Mouse (Mus musculus) forebrain, embryonic 11.5 days (tissue): ENCODE measurements around the gene Spred2. TPM values are rescaled to one million over a fixed set of nuclear protein-coding genes. Genes with fewer than 3 reads are reported as not detected.

ENCODE experiments used
- ATAC-seq: fragments of 200-750 bp; cut with Nextera tagmentation; replicated peaks from 2 replicates; pipeline ENCODE4 v1.8.0; 2017; ENCODE audit warnings: moderate TSS enrichment; ENCODE audit not compliant: low FRiP score
- DNase-seq: peaks from one replicate; pipeline ENCODE4 v3.0.0-alpha.2; 2017; ENCODE audit warnings: low spot score
- H3K27ac ChIP-seq: fragments of 300-500 bp; sonication (generic); 2 replicates; pipeline ENCODE4 v1.5.1; 2014; ENCODE audit warnings: low read depth, low read length
- H3K27me3 ChIP-seq: fragments of 300-500 bp; sonication (generic); 2 replicates; pipeline ENCODE4 v1.6.1; 2014; ENCODE audit warnings: mild to moderate bottlenecking, low read length, mixed read lengths; ENCODE audit not compliant: control insufficient read depth, insufficient read depth
- H3K36me3 ChIP-seq: fragments of 300-500 bp; sonication (generic); 2 replicates; pipeline ENCODE4 v1.6.1; 2014; ENCODE audit warnings: mild to moderate bottlenecking, low read length, moderate library complexity, mixed read lengths; ENCODE audit not compliant: control insufficient read depth, insufficient read depth
- H3K4me1 ChIP-seq: fragments of 300-500 bp; sonication (generic); replicated peaks from 2 replicates; pipeline ENCODE4 v1.6.1; 2014; ENCODE audit warnings: low read length, mixed read lengths; ENCODE audit not compliant: control insufficient read depth, insufficient read depth
- H3K4me2 ChIP-seq: fragments of 300-500 bp; sonication (generic); 2 replicates; pipeline ENCODE4 v1.6.1; 2014; ENCODE audit warnings: low read depth, mild to moderate bottlenecking, low read length, moderate library complexity, mixed read lengths; ENCODE audit not compliant: severe bottlenecking
- H3K4me3 ChIP-seq: fragments of 300-500 bp; sonication (generic); 2 replicates; pipeline ENCODE4 v1.5.1; 2014; ENCODE audit warnings: low read depth, low read length
- H3K9ac ChIP-seq: fragments of 300-500 bp; sonication (generic); 2 replicates; pipeline ENCODE4 v1.6.1; 2014; ENCODE audit warnings: low read length
- H3K9me3 ChIP-seq: fragments of 300-500 bp; sonication (generic); 2 replicates; pipeline ENCODE4 v1.6.1; 2016; ENCODE audit warnings: low read length, mixed read lengths; ENCODE audit not compliant: control insufficient read depth
- WGBS: fragments of 180-500 bp; shearing (Covaris S2); extraction: QIAGEN DNeasy Blood & Tissue Kit; methylation state at CpG from one replicate; pipeline ENCODE4 v1.1.7; 2014; 5-methylcytosine and 5-hydroxymethylcytosine counted together
- polyA plus RNA-seq: library from polyadenylated mRNA; unstranded; fragments of >200 nt; fragmentation: Nextera tagmentation; extraction: Ambion mirVana; gene quantifications from 2 replicates; pipeline ENCODE4 v1.2.1, GENCODE M21; 2014

Gene Spred2
- polyA plus RNA-seq, 1 experiment from 2014 or later = 7.7 TPM

DNA sequence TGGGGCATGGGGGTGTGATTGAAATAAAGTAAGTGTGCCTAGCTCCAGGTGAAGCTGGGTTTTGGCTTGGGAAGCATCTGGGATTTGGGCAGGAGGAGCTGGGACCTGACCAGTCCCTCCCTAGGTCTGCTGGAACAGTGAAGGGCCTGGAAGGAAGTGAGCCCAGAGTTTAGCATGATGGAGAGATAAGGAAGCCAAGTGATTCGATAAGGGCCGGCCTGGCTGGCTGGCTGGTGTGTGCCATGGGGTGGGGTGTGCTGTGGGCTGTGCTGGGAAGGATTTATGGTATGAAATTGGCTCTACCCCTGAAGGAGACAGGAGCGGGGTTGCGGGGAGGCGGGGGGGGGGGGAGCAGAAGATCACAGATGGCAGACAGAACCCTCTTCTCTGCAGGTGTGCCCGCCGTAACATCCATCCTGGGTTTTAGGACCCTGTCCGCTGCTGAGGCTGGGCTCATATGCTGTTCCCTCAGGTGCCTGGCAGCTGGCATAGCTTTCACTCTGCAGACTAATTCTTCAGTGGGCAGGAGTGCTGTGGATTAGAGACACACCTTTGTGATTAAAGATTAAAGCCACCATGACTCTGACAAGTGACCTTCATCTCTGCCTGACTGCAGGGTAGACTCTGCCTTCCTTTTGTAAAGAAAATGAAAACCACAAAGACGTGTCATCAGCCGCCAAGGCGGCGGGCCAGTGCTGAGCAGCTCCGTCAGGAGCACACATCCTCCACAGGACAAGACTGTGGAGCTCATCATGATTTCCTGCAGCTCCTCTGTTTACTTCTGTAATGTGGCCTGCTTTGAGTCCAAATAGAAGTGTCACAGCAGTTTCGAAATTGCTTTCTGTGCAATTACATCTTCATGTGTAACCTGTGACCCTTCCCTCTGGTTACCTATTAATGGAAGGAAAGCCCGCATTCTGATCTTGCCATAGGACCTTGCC is 68.4 kb downstream of the Spred2 start:
- no peak for DNase-seq
- H3K9me3 ChIP-seq = no peaks in the 10 kb centered on the region
- no peak overlapping the region for H3K27ac ChIP-seq
- no peak for ATAC-seq
- H3K4me3 ChIP-seq = no peak overlapping the region
- no peaks in the 10 kb centered on the region for H3K36me3 ChIP-seq
- H3K4me1 ChIP-seq = peaks cover 2% of the 10 kb centered on the region; the same call in 1 of the 2 replicates
- no peaks in the 10 kb centered on the region for H3K27me3 ChIP-seq
- WGBS = 83% methylated on average over 14 of the region's 15 CpGs
- H3K4me2 ChIP-seq = no peak overlapping the region
- H3K9ac ChIP-seq = no peak overlapping the region

DNA sequence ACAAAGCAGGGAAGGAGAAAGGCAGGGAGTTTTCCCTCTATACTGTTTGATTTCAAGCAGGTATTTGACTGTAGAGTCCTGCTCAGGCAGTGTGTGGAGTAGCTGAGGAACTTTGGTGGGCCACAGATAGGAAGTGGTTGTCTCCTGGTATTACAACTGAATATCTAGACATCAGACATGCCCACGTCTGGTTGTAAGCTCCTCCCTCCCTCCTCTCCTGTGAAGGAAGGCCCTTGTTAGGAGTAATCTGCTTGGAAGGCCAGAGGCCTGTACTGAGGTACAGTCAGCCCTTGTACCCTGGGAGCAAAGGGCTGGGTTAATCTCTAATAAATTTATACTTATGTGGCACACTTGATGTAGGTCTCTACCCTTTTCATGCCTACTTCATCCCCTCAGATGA is 69.6 kb downstream of the Spred2 start:
- Histone ChIP-seq H3K9ac (no peak overlapping the region), H3K4me2 (no peak overlapping the region), H3K4me1 (no peaks in the 10 kb centered on the region), H3K4me3 (no peak overlapping the region), H3K36me3 (no peaks in the 10 kb centered on the region; the same call in 1 of the 2 replicates), H3K27me3 (no peaks in the 10 kb centered on the region), H3K27ac (no peak overlapping the region), H3K9me3 (no peaks in the 10 kb centered on the region)
- ATAC-seq = no peak
- WGBS = 26% methylated on average over 1 of the region's 1 CpGs
- DNase-seq = no peak

DNA sequence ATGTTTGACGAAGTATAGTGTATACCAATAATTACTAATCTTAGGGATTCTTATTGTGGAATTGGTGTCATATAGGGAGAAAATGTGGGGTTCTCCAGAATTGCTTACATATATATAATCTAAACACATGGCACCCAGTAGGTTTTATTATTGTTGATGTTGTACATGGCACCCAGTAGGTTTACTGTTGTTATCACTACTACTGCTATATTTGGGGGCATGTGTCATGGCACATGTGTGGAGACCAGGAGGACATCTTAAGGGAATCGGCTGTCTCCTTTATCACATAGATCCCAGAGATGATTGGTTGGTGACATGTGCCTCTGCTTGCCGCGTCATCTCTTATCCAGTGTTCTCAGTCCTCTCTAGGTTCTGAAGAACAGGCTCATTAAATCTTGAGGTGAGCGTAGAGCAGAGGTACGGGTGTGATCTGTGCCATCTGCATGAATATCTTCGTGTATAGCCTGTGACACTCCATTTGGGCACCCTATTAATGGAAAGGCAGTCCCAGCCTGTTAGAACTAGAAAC is 70.2 kb downstream of the Spred2 start:
- Histone ChIP-seq H3K4me1 (no peaks in the 10 kb centered on the region), H3K27me3 (no peaks in the 10 kb centered on the region), H3K27ac (no peak overlapping the region), H3K36me3 (no peaks in the 10 kb centered on the region; the same call in 1 of the 2 replicates), H3K4me3 (no peak overlapping the region), H3K4me2 (no peak overlapping the region), H3K9me3 (no peaks in the 10 kb centered on the region), H3K9ac (no peak overlapping the region)
- DNase-seq = no peak
- ATAC-seq = no peak
- 92% methylated on average over 7 of the region's 7 CpGs for WGBS

DNA sequence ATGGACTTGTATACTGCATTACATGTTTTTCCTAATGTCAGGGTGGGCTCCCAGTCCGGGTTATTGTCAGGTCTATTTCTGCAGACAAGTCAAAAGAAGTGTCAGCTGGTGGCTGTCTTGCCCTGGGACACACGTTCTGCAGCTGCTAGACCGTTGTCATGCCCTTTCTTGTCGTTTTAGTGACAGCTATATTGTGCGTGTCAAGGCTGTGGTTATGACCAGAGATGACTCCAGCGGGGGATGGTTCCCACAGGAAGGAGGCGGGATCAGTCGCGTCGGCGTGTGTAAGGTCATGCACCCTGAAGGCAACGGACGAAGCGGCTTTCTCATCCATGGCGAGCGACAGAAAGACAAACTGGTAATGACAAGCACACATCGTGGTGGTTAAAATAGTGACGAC is 73.8 kb downstream of the Spred2 start:
- H3K36me3 ChIP-seq = no peaks in the 10 kb centered on the region; the same call in 1 of the 2 replicates
- WGBS = 83% methylated on average over 18 of the region's 18 CpGs
- H3K4me3 ChIP-seq = no peak overlapping the region
- DNase-seq (no peak), ATAC-seq (no peak)
- H3K4me1 ChIP-seq = no peaks in the 10 kb centered on the region
- H3K27ac ChIP-seq = no peak overlapping the region
- no peak overlapping the region for H3K9ac ChIP-seq
- H3K4me2 ChIP-seq = no peak overlapping the region
- no peaks in the 10 kb centered on the region for H3K9me3 ChIP-seq
- H3K27me3 ChIP-seq = no peaks in the 10 kb centered on the region

DNA sequence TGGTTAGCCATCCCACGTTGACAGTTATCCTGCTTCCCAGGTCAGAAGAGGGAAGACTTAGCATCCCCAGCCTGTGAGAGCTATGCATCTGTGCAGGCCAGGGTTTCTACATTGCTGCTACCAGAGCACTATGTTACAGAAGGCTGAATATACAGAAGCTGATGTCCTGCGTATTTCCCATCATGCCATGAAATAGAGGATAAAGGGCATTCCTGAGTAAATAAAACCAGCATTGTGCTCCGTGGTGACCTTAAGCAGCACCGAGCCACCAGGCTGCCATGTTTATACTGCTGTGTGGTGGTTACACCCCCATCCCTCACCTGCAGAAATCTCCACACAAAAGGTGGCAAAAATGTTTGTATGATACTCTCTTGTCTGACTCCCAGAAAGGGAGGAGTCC is 78.7 kb downstream of the Spred2 start:
- no peak overlapping the region for H3K27ac ChIP-seq
- no peaks in the 10 kb centered on the region; the same call in 1 of the 2 replicates for H3K36me3 ChIP-seq
- H3K9ac ChIP-seq = no peak overlapping the region
- no peak overlapping the region for H3K4me3 ChIP-seq
- DNase-seq (no peak), ATAC-seq (no peak)
- 85% methylated on average over 4 of the region's 4 CpGs for WGBS
- no peaks in the 10 kb centered on the region for H3K4me1 ChIP-seq
- H3K9me3 ChIP-seq = no peaks in the 10 kb centered on the region
- no peak overlapping the region for H3K4me2 ChIP-seq
- no peaks in the 10 kb centered on the region for H3K27me3 ChIP-seq

DNA sequence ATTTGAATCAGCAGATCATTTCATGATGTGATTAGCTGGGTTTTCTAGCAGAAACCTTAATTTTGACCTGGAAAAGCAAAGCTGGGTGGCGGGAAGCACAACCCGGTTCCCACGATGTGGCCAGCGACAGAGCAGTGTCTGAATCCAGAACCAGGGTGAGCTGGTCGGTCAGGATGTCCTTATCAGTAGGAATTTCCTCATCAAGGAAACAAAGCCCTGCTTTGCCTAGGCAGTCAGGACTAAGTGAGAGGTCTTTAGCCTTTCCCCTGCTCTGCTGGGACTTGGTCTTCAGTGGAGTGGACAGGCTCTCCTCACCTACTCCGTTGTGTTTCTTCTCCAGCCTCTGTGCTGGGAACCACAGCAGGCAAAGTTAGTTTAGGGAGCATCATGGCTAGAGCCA is 83.5 kb downstream of the Spred2 start:
- no peak overlapping the region for H3K4me3 ChIP-seq
- ATAC-seq = no peak

DNA sequence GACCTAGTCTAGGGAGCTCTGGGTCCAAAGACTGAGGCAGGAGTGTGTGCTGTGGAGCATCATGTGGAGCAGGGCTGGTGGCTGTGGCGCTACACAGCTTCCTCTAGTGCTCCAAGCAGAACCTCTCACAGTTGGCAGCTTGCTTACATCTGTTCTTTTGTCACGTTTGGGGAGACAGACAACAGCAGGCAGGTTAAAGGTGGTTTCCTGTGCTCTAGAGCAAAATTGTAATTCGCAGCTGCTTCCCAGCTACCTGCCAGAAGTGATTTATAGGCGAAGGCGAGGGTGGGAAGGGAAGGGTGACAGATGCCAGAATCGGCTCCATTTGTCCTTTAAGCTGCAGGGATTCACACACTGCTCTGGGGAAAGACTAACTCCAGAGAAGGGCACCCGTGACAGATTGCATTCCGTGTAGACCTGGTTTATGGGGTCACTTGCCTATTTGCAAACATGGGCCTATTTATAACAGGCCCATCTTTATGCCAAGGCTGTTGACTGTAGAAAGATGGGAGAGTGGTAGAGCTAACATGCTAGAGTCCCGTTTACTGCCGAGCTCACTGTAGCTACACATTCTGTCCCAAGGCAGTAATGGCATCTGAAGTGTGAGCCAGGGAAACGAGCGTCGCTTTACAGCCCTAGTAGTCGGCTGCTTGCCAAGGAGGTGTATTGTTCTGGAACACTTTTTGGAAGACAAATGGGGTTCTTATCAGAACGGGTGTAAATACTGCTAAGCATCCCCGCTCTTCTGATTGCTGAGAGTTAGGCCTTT is 87.2 kb downstream of the Spred2 start:
- 89% methylated on average over 16 of the region's 16 CpGs for WGBS
- Histone ChIP-seq H3K4me3 (no peak overlapping the region), H3K27me3 (no peaks in the 10 kb centered on the region), H3K27ac (no peak overlapping the region), H3K9me3 (no peaks in the 10 kb centered on the region), H3K36me3 (peaks cover 4% of the 10 kb centered on the region; the same call in 1 of the 2 replicates), H3K4me1 (no peaks in the 10 kb centered on the region), H3K4me2 (no peak overlapping the region), H3K9ac (no peak overlapping the region)
- no peak for DNase-seq
- no peak for ATAC-seq

More for the DNA sequence above, 83.5 kb downstream of the Spred2 start:
- no peak overlapping the region for H3K4me2 ChIP-seq
- no peaks in the 10 kb centered on the region for H3K4me1 ChIP-seq
- 85% methylated on average over 6 of the region's 6 CpGs for WGBS
- H3K9me3 ChIP-seq = no peaks in the 10 kb centered on the region
- no peaks in the 10 kb centered on the region for H3K27me3 ChIP-seq
- H3K27ac ChIP-seq = no peak overlapping the region
- no peak for DNase-seq
- H3K9ac ChIP-seq = no peak overlapping the region
- H3K36me3 ChIP-seq = peaks cover 4% of the 10 kb centered on the region; the same call in 1 of the 2 replicates

DNA sequence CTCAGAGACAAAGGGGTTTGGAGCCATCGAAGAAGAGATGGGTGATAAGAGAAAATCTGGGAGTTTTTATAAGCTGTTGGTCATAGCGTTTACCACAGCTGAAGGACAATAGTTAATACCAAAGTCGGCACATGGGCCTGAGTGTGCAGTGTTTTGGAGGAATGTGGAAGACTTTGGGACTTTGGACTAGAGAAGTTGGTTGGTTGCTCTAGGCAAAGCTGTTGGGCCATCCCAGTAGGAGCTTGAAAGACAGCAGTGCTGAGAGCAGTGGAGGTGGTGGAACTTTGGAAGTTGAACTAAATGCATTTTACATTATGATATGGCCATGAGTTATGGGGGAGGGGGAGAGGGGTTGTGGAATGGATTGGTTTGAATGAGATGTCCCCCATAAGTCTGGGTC is 89.2 kb downstream of the Spred2 start:
- Histone ChIP-seq H3K27ac (no peak overlapping the region), H3K9ac (no peak overlapping the region), H3K4me2 (no peak overlapping the region), H3K9me3 (no peaks in the 10 kb centered on the region), H3K27me3 (no peaks in the 10 kb centered on the region), H3K36me3 (peaks cover 8% of the 10 kb centered on the region), H3K4me3 (no peak overlapping the region), H3K4me1 (no peaks in the 10 kb centered on the region)
- no peak for DNase-seq
- 94% methylated on average over 3 of the region's 3 CpGs for WGBS
- ATAC-seq = no peak
